Mouse (Mus musculus) neural tube, embryonic 10.5 days (tissue): ENCODE measurements around the gene Nid1.
"Not testable (repeated sequence)": the region's sequence is repeated elsewhere in the genome, so short reads cannot be mapped to it uniquely, and the experiment has no call there.

ENCODE experiments used
- DNase-seq: peaks from one replicate; pipeline ENCODE4 v3.0.0-alpha.2; 2017; ENCODE audit warnings: low spot score; ENCODE audit errors: extremely low spot score

Gene Nid1

GRCm38 (mm10) chr13:13453332-13453731 is 16.0 kb downstream of the Nid1 start:
- DNase-seq: not testable (repeated sequence)

- not testable (repeated sequence) for DNase-seq
These were observed 16.9 kb downstream of the Nid1 start for GRCm38 (mm10) chr13:13454249-13454648.

GRCm38 (mm10) chr13:13455632-13456492 is 18.5 kb downstream of the Nid1 start:
- DNase-seq: not testable (repeated sequence)

DNA sequence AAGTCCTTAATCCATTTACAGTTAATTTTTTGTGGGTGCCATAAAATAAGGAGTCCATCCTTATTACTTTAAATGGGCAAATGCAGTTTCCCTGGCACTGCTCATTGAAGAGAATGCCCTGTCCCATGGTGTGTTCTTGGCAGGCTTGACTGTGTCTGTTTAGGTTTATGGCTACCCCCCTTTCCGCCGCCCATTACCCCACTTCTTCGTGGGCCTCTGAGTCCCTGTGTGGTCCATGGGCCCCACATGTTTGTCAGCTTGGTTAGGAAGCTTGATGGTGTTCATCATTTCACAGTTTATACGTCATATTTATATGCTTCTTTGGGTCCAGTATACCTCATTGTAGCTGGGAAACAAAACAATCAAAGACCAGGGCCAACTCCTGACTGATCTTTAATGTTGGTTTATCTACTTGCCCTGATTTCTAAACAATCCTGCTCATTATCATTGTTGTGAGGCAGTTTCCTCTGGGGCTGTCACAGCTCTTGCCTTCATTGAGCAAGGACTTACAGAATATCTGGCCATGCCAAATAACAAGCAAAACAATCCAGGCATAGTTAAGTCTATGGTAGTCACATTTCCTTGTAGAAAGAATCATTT is 20.9 kb downstream of the Nid1 start:
- DNase-seq: no peak

DNA sequence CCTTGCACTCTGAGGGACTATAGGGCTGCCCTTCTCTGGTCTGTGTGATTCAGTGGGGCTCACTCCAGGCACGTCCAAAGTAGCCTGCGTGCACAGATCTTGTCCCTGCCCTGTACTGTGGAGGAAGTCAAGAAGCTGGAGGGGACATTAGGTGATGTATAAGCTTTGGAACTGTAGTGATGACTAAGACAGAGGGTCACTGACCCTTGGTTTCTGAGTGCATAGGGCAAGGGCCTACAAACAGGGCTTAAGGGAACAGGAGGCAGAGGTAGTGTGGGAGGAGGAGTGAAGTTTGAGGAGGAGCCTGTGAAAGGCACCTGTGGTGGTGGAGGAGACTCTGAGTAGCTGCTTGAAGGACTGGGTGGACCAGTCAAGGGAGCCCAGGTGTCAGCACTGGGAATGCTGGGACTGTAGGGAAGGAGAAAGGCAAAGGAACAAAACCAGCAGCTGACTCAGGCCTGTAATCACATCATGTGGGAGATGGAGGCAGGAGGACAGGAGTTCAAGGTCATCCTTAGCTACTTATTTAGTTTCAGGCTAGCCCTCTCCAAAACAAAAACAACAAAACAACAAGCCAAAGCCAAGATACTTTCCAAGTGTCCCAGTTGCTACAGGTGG is 23.3 kb downstream of the Nid1 start:
- DNase-seq: no peak

GRCm38 (mm10) chr13:13461446-13462192 is 24.3 kb downstream of the Nid1 start:
- DNase-seq: no peak

- DNase-seq: no peak
These were observed 26.6 kb downstream of the Nid1 start for GRCm38 (mm10) chr13:13463949-13464348.

DNA sequence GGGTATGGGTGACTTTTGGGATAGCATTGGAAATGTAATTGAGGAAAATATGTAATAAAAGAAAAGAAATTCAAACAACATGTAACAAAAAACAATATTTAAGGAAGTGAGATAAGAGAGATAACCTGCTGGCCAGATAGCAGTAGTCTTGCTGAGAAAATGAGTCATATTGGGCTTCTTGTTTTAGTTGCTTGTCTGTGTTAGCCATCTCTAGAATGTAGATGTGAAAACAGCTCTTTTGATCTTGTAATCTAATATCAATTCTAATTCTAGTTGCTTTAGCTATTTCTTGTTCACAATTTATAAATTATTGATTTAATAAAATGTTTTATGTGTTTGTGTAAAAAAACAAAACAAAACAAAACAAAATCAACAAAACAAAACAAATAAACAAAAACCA is 29.9 kb downstream of the Nid1 start:
- DNase-seq: not testable (repeated sequence)

- DNase-seq: no peak
These were observed 31.2 kb downstream of the Nid1 start for GRCm38 (mm10) chr13:13468513-13468912.

- DNase-seq: no peak
These were observed 34.0 kb downstream of the Nid1 start for GRCm38 (mm10) chr13:13471334-13471757.

DNA sequence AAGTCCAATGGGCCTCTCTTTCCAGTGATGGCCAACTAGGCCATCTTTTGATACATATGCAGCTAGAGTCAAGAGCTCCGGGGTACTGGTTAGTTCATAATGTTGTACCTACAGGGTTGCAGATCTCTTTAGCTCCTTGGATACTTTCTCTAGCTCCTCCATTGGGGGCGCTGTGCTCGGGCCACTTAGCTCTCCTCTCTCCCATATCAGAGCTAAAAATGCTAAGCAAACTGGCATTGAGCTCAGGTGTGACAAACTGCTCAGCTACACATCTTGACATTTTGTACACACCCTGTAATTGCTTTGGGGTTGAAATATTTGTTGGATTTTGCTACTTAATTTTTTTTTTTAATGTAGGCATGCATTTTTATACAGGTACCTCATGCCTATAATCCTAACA is 37.1 kb downstream of the Nid1 start:
- not testable (repeated sequence) for DNase-seq

DNA sequence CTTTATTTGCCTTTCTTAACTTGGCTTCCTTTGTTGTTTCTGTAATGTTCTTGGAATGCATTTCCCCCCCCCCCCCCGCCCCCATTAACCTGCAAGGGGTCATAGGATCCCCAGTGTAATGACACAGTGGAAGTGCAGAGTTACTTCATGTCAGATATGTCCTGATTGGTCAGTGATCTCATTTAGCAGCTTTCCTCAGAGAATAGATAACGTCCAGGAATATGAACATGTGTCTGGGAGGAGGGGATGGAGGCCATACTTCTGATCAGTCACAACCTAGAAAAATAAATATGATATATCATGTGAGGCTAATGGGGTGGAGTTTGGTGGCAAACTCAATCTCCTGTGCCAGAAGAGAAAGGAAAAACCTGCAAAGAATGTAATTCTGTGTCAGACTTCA is 37.6 kb downstream of the Nid1 start:
- no peak for DNase-seq

GRCm38 (mm10) chr13:13476568-13476967 is 39.2 kb downstream of the Nid1 start:
- DNase-seq: no peak

GRCm38 (mm10) chr13:13477046-13477445 is 39.7 kb downstream of the Nid1 start:
- no peak for DNase-seq

DNA sequence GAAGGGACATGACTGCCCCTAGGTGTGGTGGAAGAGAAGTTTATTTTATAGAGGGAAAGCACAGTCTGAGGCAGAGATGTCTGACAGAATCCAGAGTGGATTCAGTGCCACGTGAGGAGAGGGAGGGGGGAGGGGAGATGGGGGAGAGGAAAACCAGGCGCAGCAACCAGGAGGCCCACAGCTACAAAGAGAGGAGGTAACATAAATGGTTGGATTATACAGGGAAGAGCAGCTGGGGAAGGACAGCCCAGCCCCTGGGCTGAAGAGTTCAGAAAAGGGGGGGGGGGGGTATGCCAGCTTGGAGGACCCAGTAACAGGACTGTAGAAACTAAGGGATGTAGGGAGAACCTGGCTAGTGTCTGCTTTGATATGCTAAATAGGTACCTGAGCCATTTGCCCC is 42.6 kb downstream of the Nid1 start:
- DNase-seq: no peak

DNA sequence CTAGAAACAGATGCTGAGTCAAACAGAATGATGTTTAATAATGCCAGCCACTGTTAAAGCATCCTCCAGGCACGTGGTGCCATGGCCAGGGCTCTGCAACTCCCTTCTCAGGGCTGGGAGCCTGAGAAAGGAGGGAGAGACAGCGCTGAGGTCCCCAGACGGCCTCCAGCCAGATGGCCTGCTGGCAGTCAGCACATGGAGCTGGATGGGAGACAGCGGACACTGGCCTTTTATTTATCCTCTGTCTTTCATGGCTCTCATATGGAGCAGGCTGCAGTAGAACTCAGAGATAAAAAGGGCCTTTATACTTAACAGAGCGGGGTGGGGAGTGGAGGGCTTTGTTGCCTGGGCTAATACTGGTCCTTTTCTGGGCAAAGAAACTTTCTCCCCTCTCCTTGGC is 43.7 kb downstream of the Nid1 start:
- DNase-seq: peak; percentile 32

GRCm38 (mm10) chr13:13481875-13482674 is 44.7 kb downstream of the Nid1 start:
- DNase-seq: peak; percentile 21

DNA sequence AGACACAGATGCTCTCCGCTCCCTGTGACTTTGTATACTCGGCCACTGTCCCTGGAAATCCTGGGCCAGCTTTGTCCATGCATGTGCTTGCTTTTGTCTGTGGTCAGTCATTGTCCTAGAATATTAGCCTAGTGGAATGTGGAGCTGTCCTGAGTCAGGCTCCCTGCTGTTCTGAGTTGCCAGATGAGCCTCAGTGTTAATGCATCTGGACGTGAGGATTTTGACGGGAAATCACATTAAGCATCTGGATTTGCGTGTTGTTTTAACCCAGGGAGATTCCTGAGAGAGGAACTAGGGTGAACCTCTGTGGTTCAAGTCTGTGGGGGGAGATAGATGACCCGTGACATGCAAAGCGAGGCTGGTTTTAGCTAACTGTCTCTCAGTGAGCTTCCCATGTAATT is 47.0 kb downstream of the Nid1 start:
- DNase-seq: peak; percentile 46

- DNase-seq: no peak
These were observed 47.5 kb downstream of the Nid1 start for GRCm38 (mm10) chr13:13484883-13485282.

GRCm38 (mm10) chr13:13485682-13486081 is 48.3 kb downstream of the Nid1 start:
- DNase-seq: peak; percentile 31

GRCm38 (mm10) chr13:13487851-13488250 is 50.5 kb downstream of the Nid1 start:
- DNase-seq: no peak
